Mouse (Mus musculus): ENCODE measurements around the gene Prr19. TPM values are rescaled to one million over a fixed set of nuclear protein-coding genes. Genes with fewer than 3 reads are reported as not detected.
A peak's percentile ranks its signal among the peaks of the same experiment; 100 is the strongest.

The Prr19 gene
- polyA plus RNA-seq, 1 experiment from 2014 or later = 3.7 TPM

DNA sequence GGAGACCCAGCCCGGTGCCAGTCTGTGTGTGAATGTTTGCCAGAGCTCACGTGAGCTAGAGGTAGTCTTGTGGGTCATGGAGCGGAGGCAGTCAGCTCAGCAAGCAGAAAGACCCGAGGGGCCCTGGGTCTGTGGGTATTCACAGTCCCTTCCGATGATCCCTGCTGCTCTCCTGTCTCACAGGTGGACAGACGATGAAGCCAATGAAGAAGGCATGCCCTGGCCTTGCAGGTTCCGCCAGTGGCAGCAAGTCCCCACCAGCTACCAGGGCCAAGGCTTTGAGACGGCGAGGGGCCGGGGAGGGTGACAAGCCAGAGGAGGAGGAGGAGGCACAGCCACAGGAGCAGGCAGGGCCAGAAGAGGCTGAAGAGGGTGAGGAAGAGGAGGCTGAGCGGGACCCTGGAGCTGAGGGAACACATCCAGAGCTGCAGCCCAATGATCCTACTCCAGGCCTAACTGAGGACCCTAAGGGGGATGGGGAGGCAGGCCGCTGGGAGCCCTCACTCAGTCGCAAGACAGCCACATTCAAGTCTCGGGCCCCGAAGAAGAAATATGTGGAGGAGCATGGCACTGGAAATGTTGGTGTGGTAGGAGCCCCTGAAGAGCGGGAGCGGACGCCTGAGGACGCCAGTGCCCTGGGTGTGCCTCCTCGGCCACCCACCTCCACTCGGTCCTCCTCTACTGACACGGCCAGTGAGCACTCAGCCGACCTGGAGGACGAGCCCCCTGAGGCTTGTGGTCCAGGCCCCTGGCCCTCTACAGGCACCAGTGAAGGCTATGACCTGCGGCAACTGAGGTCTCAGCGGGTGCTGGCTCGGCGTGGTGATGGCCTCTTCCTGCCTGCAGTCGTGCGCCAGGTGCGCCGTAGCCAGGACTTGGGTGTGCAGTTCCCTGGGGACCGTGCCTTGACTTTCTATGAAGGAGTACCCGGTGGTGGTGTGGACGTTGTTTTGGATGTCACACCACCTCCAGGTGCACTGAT lies 30.3 kb upstream of the Prr19 start:
- no peak overlapping the region for H3K27ac ChIP-seq
- H3K27me3 ChIP-seq (replicated peaks) = no peaks in the 10 kb centered on the region
- H3K36me3 ChIP-seq (replicated peaks) = 0 out of 2 replicates have a peak, but pooled peaks cover 3% of the 10 kb centered on the region
- no peak overlapping the region for H3K4me3 ChIP-seq
- WGBS = 91% methylated on average over 35 of the region's 35 CpGs
- no peak overlapping the region for H3K9ac ChIP-seq
- no peaks in the 10 kb centered on the region for H3K9me3 ChIP-seq
- H3K4me1 ChIP-seq = peaks cover 51% of the 10 kb centered on the region
- ATAC-seq (replicated peaks) = no peak
- H3K4me2 ChIP-seq = no peak overlapping the region; the same call in 1 of the 2 replicates

DNA sequence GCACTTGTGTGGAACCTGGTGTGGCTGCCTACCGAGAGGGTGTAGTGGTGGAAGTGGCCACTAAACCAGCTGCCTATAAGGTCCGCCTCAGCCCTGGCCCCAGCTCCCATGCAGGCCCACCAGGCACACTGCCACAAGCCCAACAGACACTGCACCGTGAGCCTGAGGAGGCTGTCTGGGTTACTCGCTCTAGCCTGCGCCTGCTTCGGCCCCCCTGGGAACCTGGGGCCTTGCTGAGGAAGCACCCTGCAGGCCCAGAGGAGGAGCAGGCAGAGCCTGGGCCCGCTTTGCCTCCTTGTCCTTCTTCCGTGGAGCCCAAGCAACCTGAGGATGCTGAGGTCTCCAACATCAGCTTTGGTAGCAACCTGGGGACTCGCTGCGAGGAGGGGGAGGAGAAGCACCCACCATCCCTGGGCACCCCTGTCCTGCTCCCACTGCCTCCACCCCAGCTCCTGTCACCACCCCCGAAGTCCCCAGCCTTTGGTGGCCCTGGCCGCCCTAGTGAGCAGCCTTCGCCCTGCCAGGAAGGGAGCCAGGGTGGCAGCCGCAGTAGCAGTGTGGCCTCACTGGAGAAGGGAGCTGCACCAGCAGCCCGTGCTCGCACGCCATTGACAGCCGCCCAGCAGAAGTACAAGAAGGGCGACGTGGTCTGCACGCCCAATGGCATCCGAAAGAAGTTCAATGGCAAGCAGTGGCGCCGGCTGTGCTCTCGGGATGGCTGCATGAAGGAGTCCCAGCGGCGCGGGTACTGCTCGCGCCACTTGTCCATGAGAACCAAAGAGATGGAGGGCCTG lies 29.4 kb upstream of the Prr19 start:
- Histone ChIP-seq H3K4me2 (no peak overlapping the region), H3K4me1 (peaks cover 53% of the 10 kb centered on the region), H3K27ac (no peak overlapping the region), H3K9me3 (no peaks in the 10 kb centered on the region), H3K27me3 (replicated peaks) (no peaks in the 10 kb centered on the region), H3K36me3 (replicated peaks) (0 out of 2 replicates have a peak, but pooled peaks cover 3% of the 10 kb centered on the region), H3K9ac (no peak overlapping the region), H3K4me3 (no peak overlapping the region)
- no peak for ATAC-seq (replicated peaks)
- WGBS = 89% methylated on average over 30 of the region's 30 CpGs

- Histone ChIP-seq H3K4me1 (peaks cover 54% of the 10 kb centered on the region), H3K27me3 (replicated peaks) (no peaks in the 10 kb centered on the region), H3K4me2 (no peak overlapping the region), H3K4me3 (no peak overlapping the region), H3K27ac (no peak overlapping the region), H3K9me3 (no peaks in the 10 kb centered on the region), H3K9ac (no peak overlapping the region), H3K36me3 (replicated peaks) (0 out of 2 replicates have a peak, but pooled peaks cover 3% of the 10 kb centered on the region)
- no peak for ATAC-seq (replicated peaks)
- 89% methylated on average over 38 of the region's 38 CpGs for WGBS
Observed at GRCm38 (mm10) chr7:25272445-25273258, 28.6 kb upstream of the Prr19 start.

DNA sequence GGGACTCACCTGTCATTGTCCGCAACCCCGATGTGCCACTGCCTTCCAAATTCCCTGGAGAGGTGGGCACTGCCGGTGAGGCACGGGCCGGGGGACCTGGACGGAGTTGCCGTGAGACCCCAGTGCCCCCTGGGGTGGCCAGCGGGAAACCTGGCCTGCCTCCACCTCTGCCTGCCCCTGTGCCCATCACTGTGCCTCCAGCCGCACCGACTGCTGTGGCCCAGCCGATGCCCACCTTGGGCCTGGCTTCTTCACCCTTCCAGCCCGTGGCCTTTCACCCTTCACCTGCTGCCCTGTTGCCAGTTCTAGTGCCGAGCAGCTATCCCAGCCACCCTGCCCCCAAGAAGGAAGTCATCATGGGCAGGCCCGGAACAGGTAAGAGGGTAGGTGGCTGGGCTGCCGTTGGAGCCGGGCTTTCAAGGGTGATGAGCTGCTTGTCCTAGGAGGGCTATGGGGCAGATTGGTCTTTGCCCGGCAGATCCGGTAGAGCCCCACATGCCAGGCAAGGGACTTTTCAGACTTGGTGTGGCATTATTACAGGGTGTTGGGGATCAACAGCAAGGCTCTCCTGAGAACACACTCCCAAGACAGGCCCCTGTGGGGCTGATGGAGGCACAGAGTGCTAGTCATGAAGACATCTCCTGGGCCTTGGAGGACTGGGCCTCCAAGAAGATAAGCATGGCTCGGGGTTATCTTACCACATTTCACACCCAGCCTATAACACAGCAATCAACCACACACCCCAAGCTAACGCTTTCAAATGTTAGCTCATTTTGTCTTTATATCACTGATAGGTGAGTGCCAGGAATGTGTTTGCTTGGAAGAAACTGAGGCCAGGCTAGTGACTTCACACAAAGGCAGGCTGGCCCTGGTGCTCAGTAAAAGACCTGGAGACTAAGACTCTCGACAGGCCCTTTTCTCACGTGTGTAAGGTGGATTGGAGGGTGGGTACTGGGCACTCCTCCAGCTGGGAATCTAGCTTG lies 27.7 kb upstream of the Prr19 start:
- WGBS = 92% methylated on average over 22 of the region's 22 CpGs
- no peak overlapping the region for H3K4me2 ChIP-seq
- no peak overlapping the region for H3K27ac ChIP-seq
- no peak overlapping the region for H3K9ac ChIP-seq
- ATAC-seq (replicated peaks) = no peak
- no peak overlapping the region for H3K4me3 ChIP-seq
- H3K4me1 ChIP-seq = peaks cover 59% of the 10 kb centered on the region
- H3K27me3 ChIP-seq (replicated peaks) = no peaks in the 10 kb centered on the region
- no peaks in the 10 kb centered on the region for H3K9me3 ChIP-seq
- H3K36me3 ChIP-seq (replicated peaks) = 0 out of 2 replicates have a peak, but pooled peaks cover 3% of the 10 kb centered on the region

DNA sequence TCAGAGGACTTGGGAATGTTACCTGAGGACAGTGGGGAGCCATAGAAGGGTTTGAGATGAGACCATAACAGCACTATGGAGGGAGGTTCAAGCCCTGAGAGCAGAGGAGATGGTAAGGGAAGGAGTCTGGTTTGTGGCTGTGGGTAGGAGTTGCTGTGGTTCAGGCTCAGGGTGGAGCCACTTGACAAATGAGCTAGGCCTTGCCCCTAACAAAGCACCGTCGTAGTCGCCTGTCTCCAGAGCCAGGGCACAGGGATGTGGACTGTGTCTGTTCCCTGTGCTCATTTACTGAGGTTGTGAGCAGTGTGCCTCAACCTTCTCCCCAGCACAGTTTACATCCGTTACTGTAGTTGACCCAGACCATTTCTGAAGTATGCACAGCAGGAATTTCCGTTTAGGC lies 26.6 kb upstream of the Prr19 start:
- H3K27ac ChIP-seq = no peak overlapping the region

DNA sequence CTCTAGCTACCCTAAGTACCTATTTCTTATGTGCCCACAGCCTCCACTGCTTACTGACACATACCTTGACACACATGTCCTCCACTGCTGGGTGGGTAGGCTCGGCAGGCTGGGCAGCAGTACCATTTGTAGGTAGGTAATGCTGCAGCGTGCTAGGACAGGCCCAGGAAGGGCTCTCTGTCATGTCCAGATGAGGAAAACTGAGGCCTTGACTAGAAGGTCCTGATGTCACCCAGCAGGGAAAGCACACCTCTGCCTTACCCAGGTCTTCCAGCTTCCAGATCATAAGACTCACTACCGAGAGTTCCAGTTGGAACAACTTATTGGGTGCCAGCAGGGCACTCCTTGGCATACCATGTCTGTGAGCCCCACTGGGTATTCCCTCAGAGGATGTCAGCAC lies 26.2 kb upstream of the Prr19 start:
- H3K36me3 ChIP-seq (replicated peaks) = 0 out of 2 replicates have a peak, but pooled peaks cover 3% of the 10 kb centered on the region
- WGBS = 88% methylated on average over 3 of the region's 3 CpGs
- no peak overlapping the region for H3K27ac ChIP-seq
- H3K4me1 ChIP-seq = peaks cover 52% of the 10 kb centered on the region
- no peak overlapping the region for H3K4me2 ChIP-seq
- no peaks in the 10 kb centered on the region for H3K27me3 ChIP-seq (replicated peaks)
- H3K4me3 ChIP-seq = no peak overlapping the region
- H3K9me3 ChIP-seq = no peaks in the 10 kb centered on the region
- no peak overlapping the region; the same call in 1 of the 2 replicates for H3K9ac ChIP-seq
- no peak for ATAC-seq (replicated peaks)

More for the DNA sequence above, 26.6 kb upstream of the Prr19 start:
- no peak for ATAC-seq (replicated peaks)
- peaks cover 52% of the 10 kb centered on the region for H3K4me1 ChIP-seq
- 71% methylated on average over 5 of the region's 5 CpGs for WGBS
- no peak overlapping the region for H3K4me3 ChIP-seq
- H3K4me2 ChIP-seq = no peak overlapping the region
- 0 out of 2 replicates have a peak, but pooled peaks cover 3% of the 10 kb centered on the region for H3K36me3 ChIP-seq (replicated peaks)
- no peak overlapping the region for H3K9ac ChIP-seq
- no peaks in the 10 kb centered on the region for H3K27me3 ChIP-seq (replicated peaks)
- no peaks in the 10 kb centered on the region for H3K9me3 ChIP-seq

GRCm38 (mm10) chr7:25275555-25276298 lies 25.5 kb upstream of the Prr19 start:
- no peak for ATAC-seq (replicated peaks)
- WGBS = 62% methylated on average over 9 of the region's 9 CpGs
- Histone ChIP-seq H3K4me1 (peaks cover 52% of the 10 kb centered on the region), H3K27me3 (replicated peaks) (no peaks in the 10 kb centered on the region), H3K4me2 (peak overlapping the region; percentile 10; the same call in 1 of the 2 replicates), H3K9ac (peak overlapping the region; percentile 23), H3K9me3 (no peaks in the 10 kb centered on the region), H3K36me3 (replicated peaks) (0 out of 2 replicates have a peak, but pooled peaks cover 3% of the 10 kb centered on the region), H3K27ac (no peak overlapping the region), H3K4me3 (no peak overlapping the region)

DNA sequence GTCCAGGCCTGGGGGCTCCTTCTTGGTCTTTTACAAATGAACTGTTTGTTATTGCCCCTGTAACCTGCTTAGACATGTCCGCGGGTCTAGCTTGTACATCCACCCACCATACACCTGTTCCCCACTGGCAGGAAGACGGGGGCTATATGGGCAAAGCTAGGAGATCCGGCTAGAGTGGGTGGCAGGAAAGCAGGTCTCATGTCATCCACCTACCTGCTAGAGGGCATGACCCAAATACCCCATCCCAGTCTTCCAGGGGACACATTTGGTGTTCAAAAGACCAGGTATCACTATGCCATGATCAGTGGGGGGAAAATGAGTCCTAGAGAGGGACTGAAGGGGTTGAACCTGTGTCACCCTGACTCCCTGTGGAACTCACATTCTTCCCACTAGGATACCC lies 23.8 kb upstream of the Prr19 start:
- H3K9ac ChIP-seq = peak overlapping the region; percentile 72; the same call in 1 of the 2 replicates
- no peak for ATAC-seq (replicated peaks)
- no peaks in the 10 kb centered on the region for H3K9me3 ChIP-seq
- peaks cover 61% of the 10 kb centered on the region for H3K4me1 ChIP-seq
- 0 out of 2 replicates have a peak, but pooled peaks cover 3% of the 10 kb centered on the region for H3K36me3 ChIP-seq (replicated peaks)
- peak overlapping the region; percentile 99; the same call in 1 of the 2 replicates for H3K27ac ChIP-seq
- peak overlapping the region; percentile 83 for H3K4me3 ChIP-seq
- WGBS = 93% methylated on average over 4 of the region's 4 CpGs
- H3K27me3 ChIP-seq (replicated peaks) = no peaks in the 10 kb centered on the region
- H3K4me2 ChIP-seq = peak overlapping the region; percentile 90

DNA sequence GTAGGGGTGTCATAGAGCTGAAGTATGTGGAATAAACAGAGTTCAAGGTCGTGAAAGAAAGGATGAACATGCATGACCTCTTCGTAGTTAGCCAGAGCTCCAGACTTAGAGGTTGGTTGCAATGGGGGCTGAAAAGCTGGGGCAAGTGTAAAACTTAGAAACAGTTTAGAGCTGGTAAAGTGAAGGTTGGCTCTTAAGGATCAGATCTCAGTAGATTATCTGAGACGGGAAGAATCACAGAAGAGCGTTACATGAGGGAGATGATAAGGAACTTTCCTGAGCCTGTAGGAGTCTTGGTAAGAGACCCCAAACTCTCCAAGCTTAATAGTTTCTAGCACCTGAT lies 23.2 kb upstream of the Prr19 start:
- no peak for ATAC-seq (replicated peaks)
- H3K4me2 ChIP-seq = peak overlapping the region; percentile 90
- no peaks in the 10 kb centered on the region for H3K9me3 ChIP-seq
- H3K36me3 ChIP-seq (replicated peaks) = 0 out of 2 replicates have a peak, but pooled peaks cover 3% of the 10 kb centered on the region
- H3K4me3 ChIP-seq = peak overlapping the region; percentile 83
- peak overlapping the region; percentile 72 for H3K9ac ChIP-seq
- 16% methylated on average over 4 of the region's 4 CpGs for WGBS
- no peaks in the 10 kb centered on the region for H3K27me3 ChIP-seq (replicated peaks)
- peaks cover 62% of the 10 kb centered on the region for H3K4me1 ChIP-seq
- peak overlapping the region; percentile 99 for H3K27ac ChIP-seq

- H3K36me3 ChIP-seq (replicated peaks) = 0 out of 2 replicates have a peak, but pooled peaks cover 3% of the 10 kb centered on the region
- WGBS = under 1% methylated on average over 56 of the region's 60 CpGs
- peak overlapping the region; percentile 99 for H3K27ac ChIP-seq
- H3K4me2 ChIP-seq = peak overlapping the region; percentile 90
- peak; percentile 81 for ATAC-seq (replicated peaks)
- peak overlapping the region; percentile 72 for H3K9ac ChIP-seq
- no peaks in the 10 kb centered on the region for H3K27me3 ChIP-seq (replicated peaks)
- H3K4me1 ChIP-seq = peaks cover 65% of the 10 kb centered on the region
- no peaks in the 10 kb centered on the region for H3K9me3 ChIP-seq
- H3K4me3 ChIP-seq = peak overlapping the region; percentile 83
Observed at GRCm38 (mm10) chr7:25278341-25279075, 22.7 kb upstream of the Prr19 start.
